Mouse (Mus musculus): ENCODE measurements at regions not wholly inside any gene's neighbourhood (a gene's known extent, or its start where the extent isn't known, plus 50 kb on each side); places are given as distances from the start of the nearest gene placed in this dataset.

DNA sequence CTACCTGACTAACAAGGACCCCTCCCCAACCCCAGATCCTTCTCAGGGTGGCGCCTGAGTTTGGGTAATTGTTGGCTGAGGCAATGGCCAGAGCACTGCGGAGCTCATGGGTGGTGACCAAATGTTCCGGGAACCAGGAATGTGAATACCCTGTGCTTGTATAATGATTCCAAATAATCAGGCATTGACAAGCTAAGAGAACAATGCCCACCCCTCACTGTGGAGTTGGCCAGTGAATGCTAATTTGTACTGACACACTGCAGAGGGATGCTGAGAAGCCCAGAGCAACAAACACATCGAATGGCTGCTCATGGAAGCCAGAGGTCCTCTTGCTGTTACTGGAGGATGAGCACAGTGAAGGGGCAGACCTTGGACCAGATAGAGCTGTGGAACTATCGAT lies 62.8 kb upstream of the Mbnl2 start:
- Histone ChIP-seq H3K27me3 (ENCODE audit: control insufficient read depth, insufficient read depth, low read length) (no peaks in the 10 kb centered on the region), H3K4me2 (ENCODE audit: low read depth, low read length, severe bottlenecking) (no peak overlapping the region), H3K27ac (ENCODE audit: low read depth, low read length) (no peak overlapping the region), H3K36me3 (ENCODE audit: control insufficient read depth, insufficient read depth, low read length) (no peaks in the 10 kb centered on the region), H3K9ac (ENCODE audit: low read length) (no peak overlapping the region), H3K9me3 (ENCODE audit: control insufficient read depth, low read length) (no peaks in the 10 kb centered on the region), H3K4me3 (ENCODE audit: low read depth, low read length) (no peak overlapping the region), H3K4me1 (replicated peaks; ENCODE audit: control insufficient read depth, insufficient read depth, low read length) (no peaks in the 10 kb centered on the region)
- DNase-seq (ENCODE audit: low spot score) = no peak
- 0 out of 2 replicates have a peak, but pooled peaks have one; percentile 10 for ATAC-seq (replicated peaks; ENCODE audit: low FRiP score)
- WGBS = 57% methylated on average over 5 of the region's 5 CpGs

- 88% methylated on average over 4 of the region's 4 CpGs for WGBS
- Histone ChIP-seq H3K4me1 (replicated peaks; ENCODE audit: control insufficient read depth, insufficient read depth, low read length) (no peaks in the 10 kb centered on the region; the same call in 1 of the 2 replicates), H3K36me3 (ENCODE audit: control insufficient read depth, insufficient read depth, low read length) (no peaks in the 10 kb centered on the region), H3K27me3 (ENCODE audit: control insufficient read depth, insufficient read depth, low read length) (no peaks in the 10 kb centered on the region), H3K4me2 (ENCODE audit: low read depth, low read length, severe bottlenecking) (no peak overlapping the region), H3K27ac (ENCODE audit: low read depth, low read length) (no peak overlapping the region), H3K9ac (ENCODE audit: low read length) (no peak overlapping the region), H3K9me3 (ENCODE audit: control insufficient read depth, low read length) (no peaks in the 10 kb centered on the region), H3K4me3 (ENCODE audit: low read depth, low read length) (no peak overlapping the region)
- ATAC-seq (replicated peaks; ENCODE audit: low FRiP score) (no peak), DNase-seq (ENCODE audit: low spot score) (no peak)
Measured at GRCm38 (mm10) chr14:120219224-120219623, 56.2 kb upstream of the Mbnl2 start.

DNA sequence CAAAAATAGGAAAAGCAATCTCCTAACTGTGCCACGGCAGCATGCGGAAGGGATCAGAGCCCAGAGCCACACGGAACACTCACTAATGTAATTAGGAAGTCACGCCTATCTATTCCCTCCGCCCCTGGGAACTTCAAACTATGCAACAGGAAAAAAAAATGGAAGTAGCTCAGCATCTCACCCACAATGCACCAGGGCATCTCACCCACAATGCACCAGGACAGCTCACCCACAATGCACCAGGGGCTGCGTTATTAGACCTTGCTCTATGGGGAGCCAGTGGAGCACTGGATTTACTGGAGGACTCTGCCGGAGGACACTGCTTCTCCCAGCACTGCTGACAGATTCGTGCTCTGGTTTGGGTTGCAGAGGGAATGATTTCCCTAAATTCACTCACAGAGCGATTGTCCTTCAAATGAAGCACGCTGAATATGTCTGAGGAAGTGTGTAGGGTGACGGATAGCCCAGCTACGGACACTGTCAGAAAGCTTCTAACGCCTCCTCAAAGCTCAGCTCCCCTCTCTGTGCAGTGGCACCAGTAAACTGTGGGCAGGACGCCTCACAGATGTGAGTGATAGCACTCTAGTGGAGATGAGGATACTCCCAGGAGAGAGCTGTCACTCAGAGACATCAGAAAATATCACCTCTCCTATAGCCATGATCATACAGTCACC lies 51.8 kb upstream of the Mbnl2 start:
- DNase-seq (ENCODE audit: low spot score) (no peak), ATAC-seq (replicated peaks; ENCODE audit: low FRiP score) (0 out of 2 replicates have a peak, but pooled peaks have one; percentile 21)
- no peaks in the 10 kb centered on the region for H3K36me3 ChIP-seq (ENCODE audit: control insufficient read depth, insufficient read depth, low read length)
- no peak overlapping the region for H3K9ac ChIP-seq (ENCODE audit: low read length)
- no peak overlapping the region for H3K4me3 ChIP-seq (ENCODE audit: low read depth, low read length)
- no peaks in the 10 kb centered on the region; the same call in 1 of the 2 replicates for H3K4me1 ChIP-seq (replicated peaks; ENCODE audit: control insufficient read depth, insufficient read depth, low read length)
- H3K9me3 ChIP-seq (ENCODE audit: control insufficient read depth, low read length) = no peaks in the 10 kb centered on the region
- no peak overlapping the region for H3K27ac ChIP-seq (ENCODE audit: low read depth, low read length)
- WGBS = 81% methylated on average over 14 of the region's 14 CpGs
- H3K27me3 ChIP-seq (ENCODE audit: control insufficient read depth, insufficient read depth, low read length) = no peaks in the 10 kb centered on the region
- H3K4me2 ChIP-seq (ENCODE audit: low read depth, low read length, severe bottlenecking) = no peak overlapping the region

DNA sequence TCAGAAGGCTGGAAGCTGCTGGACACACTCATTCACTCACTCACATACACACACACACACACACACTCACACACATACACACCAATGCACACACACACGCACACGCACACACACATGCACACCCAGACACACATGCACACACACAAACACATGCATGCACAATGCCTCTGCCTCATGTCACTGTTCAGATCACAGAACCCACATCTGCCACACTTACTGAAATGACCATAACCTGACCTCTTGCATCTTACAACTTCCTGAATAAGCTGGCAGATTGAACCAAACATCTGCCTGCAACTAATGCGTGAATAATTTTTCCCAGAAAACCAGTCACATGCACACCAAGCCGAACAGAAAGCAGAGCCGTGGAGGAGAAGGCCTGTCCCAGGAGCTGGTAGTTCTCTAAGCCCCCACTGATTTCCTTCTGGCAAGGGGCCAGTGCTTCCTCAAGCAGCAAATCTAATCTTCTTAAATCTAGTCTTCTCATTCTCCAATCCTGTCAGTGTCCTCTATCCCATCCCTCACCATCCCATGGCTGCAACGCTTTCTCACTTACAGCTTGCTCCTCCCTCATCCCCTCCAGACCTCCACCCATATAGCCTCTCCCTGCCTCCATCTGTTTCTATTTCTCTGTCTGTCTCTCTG lies 51.1 kb upstream of the Mbnl2 start:
- Histone ChIP-seq H3K9me3 (ENCODE audit: control insufficient read depth, low read length) (no peaks in the 10 kb centered on the region), H3K4me2 (ENCODE audit: low read depth, low read length, severe bottlenecking) (no peak overlapping the region), H3K4me1 (replicated peaks; ENCODE audit: control insufficient read depth, insufficient read depth, low read length) (no peaks in the 10 kb centered on the region; the same call in 1 of the 2 replicates), H3K27ac (ENCODE audit: low read depth, low read length) (no peak overlapping the region), H3K9ac (ENCODE audit: low read length) (no peak overlapping the region), H3K4me3 (ENCODE audit: low read depth, low read length) (no peak overlapping the region), H3K36me3 (ENCODE audit: control insufficient read depth, insufficient read depth, low read length) (no peaks in the 10 kb centered on the region), H3K27me3 (ENCODE audit: control insufficient read depth, insufficient read depth, low read length) (no peaks in the 10 kb centered on the region)
- ATAC-seq (replicated peaks; ENCODE audit: low FRiP score) (0 out of 2 replicates have a peak, but pooled peaks have one; percentile 56), DNase-seq (ENCODE audit: low spot score) (no peak)
- WGBS = 64% methylated on average over 6 of the region's 6 CpGs

- Histone ChIP-seq H3K4me1 (replicated peaks; ENCODE audit: control insufficient read depth, insufficient read depth, low read length) (no peaks in the 10 kb centered on the region; the same call in 1 of the 2 replicates), H3K27ac (ENCODE audit: low read depth, low read length) (no peak overlapping the region), H3K9ac (ENCODE audit: low read length) (no peak overlapping the region), H3K4me3 (ENCODE audit: low read depth, low read length) (no peak overlapping the region), H3K36me3 (ENCODE audit: control insufficient read depth, insufficient read depth, low read length) (no peaks in the 10 kb centered on the region), H3K9me3 (ENCODE audit: control insufficient read depth, low read length) (no peaks in the 10 kb centered on the region), H3K4me2 (ENCODE audit: low read depth, low read length, severe bottlenecking) (no peak overlapping the region), H3K27me3 (ENCODE audit: control insufficient read depth, insufficient read depth, low read length) (no peaks in the 10 kb centered on the region)
- DNase-seq (ENCODE audit: low spot score) (no peak), ATAC-seq (replicated peaks; ENCODE audit: low FRiP score) (no peak)
- 87% methylated on average over 3 of the region's 3 CpGs for WGBS
Measured at GRCm38 (mm10) chr14:120225657-120226056, 49.8 kb upstream of the Mbnl2 start.
